Mouse (Mus musculus) G1E (cell line): ENCODE data around the gene Maml3.

ENCODE experiments used
- CTCF ChIP-seq: IDR thresholded peaks from 2 replicates; pipeline ENCODE4 v1.5.1; 2012; ENCODE audit warnings: low read depth, low read length, inconsistent platforms, mixed read lengths
- GATA1 ChIP-seq: IDR thresholded peaks from 2 replicates; pipeline ENCODE4 v1.6.1; 2012; ENCODE audit warnings: borderline replicate concordance, low read length, inconsistent platforms, mixed read lengths
- TAL1 ChIP-seq: conservative IDR thresholded peaks from 2 replicates; pipeline ENCODE4 v1.6.1; 2012; ENCODE audit warnings: low read depth, low read length, inconsistent platforms, mixed read lengths

DNA sequence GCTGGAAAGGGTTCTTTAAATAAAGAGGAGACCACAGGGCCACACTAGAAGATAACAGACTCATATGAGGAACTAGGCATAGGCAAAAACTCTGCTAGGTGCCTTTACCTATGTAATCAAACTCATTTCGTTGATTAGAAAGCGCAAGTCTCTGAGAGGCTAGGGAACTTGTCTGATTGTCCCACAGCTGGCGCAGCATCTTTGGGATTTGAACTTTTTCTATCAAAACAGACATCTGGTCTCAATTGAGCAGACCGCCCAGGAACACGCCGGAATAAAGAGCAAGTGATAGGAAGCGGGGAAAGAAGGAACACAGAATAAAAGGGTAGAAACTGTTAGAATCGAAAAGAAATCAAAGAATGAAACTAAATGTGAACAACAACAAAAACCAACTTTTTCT is 401.4 kb downstream of the Maml3 start:
- TF ChIP-seq GATA1: no peak
- no peak for TF ChIP-seq CTCF
- TF ChIP-seq TAL1: no peak
